Mouse (Mus musculus): Measurements from ENCODE around the gene Impdh2.
"Not testable (repeated sequence)": the region's sequence is repeated elsewhere in the genome, so short reads cannot be mapped to it uniquely, and the experiment has no call there.

Gene Impdh2

DNA sequence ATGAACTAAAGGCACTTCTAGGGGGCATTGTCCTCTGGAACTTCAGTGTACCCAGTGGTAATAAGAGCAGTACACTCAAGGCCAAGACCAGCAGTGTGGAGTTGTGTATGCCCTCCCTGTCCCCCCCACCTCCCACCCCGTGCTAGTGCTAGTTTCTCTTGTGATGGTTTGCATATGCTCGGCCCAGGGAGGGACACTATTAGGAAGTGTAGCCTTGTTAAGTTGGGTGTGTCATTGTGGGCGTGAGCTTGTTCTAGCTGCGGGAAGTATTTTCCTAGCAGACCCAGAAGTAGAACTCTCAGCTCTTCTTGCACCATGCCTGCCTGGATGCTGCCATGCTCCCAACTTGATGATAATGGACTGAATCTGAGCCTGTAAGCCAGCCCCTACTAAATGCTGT lies 41.9 kb downstream of the Impdh2 start:
- no peak for DNase-seq (ENCODE audit: low spot score)

DNA sequence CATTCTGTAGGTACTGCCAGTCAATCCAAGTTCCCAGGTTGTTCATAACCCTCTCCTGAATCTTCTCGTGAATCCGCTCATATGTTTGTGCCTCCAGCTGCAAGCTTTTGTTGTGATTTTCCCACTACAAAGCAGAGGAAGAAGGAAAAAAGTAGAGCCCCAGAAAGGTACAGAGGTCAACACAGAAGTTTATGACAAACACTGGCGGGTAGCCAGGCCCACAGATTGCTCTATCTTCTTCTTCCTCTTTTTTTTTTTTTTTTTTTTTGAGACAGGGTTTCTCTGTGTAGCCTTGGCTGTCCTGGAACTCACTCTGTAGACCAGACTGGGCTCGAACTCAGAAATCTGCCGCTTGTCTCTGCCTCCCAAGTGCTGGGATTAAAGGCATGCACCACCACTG lies 47.8 kb downstream of the Impdh2 start:
- not testable (repeated sequence) for DNase-seq (ENCODE audit: low spot score)

DNA sequence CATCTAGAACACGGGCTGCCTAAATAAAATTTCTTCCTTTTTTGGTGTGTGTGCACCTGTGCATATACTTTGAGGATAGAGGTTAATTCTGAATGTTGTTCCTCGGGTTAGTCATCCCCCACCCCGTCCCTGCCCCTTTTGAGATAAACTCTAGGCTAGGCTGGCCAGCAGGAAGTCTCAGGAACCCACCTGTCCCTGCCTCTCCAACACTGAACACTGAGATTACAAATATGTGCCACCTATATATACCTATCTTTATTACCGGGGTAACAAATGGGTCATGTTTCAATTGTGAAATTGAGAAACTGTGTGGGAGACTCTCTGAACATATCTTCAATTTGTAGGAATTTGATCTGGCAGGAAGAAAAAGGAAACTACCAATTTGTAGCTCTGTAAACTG lies 48.8 kb downstream of the Impdh2 start:
- no peak for DNase-seq (ENCODE audit: low spot score)

DNA sequence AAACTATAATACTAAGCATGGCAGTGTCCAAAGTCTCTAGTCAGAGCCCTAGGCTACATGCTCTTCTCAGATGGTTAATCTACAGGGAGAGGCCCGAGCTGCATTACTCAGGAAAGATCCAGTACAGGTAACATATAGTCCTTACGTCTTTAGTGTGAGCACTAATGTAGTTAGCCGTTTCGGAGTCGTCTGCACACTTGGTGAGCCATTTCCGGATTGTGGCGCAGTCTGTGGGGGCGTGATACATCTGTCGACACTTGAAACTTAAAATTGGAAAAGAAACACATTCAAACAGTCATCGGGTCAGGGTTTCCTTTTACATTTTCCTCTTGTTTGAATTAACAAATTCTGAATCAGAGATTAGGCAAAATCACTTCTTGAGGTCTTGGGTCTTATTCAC lies 51.4 kb downstream of the Impdh2 start:
- no peak for DNase-seq (ENCODE audit: low spot score)
